Mouse (Mus musculus): ENCODE measurements around the gene Acbd4.
A peak's percentile ranks its signal among the peaks of the same experiment; 100 is the strongest.

Gene Acbd4

DNA sequence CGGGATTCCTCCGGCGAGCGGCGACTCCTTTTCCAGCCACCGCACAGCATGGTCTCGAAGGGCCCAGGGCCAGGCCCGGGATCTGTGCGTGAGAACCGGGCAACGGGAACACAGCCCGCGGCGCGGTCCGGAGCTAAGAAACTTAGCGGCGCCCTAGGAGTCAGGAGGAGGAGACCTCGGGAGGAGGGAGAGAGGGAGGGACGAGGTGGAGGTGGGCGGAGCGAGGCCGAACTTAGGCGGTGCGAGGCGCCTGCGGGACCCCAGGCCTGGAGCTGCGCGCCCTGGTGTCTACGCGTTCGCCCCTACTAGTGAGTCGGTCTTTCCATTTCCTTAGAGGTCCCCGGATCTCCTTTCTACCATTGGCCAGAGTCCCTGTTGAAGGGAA is at the start of gene Acbd4, which contains the start of gene Plcd3:
Gene Acbd4, plus strand, starts transcription at position 202 of the 385 bp plus-strand sequence.
Gene Plcd3, minus strand, starts transcription at position 178 of the 385 bp plus-strand sequence.
- DNase-seq: peak; percentile 85 to 87

DNA sequence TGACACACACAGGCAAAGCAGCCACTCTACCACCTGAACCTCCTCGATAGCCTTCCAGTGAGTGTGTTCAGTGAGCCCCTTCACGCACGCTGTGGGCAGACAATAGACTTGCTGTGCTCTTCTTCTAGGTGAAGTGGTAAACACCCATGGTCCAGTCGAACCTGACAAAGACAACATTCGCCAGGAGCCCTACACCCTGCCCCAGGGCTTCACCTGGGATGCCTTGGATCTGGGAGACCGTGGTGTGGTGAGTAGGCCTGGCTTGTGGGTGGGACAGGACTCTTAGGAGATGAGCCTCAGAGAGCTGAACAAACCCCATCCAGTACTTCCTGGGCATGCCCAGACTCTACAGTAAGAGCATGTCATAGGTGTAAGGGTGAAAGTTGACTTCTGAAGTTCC is 49.4 kb upstream of the Acbd4 start:
- no peak for DNase-seq

DNA sequence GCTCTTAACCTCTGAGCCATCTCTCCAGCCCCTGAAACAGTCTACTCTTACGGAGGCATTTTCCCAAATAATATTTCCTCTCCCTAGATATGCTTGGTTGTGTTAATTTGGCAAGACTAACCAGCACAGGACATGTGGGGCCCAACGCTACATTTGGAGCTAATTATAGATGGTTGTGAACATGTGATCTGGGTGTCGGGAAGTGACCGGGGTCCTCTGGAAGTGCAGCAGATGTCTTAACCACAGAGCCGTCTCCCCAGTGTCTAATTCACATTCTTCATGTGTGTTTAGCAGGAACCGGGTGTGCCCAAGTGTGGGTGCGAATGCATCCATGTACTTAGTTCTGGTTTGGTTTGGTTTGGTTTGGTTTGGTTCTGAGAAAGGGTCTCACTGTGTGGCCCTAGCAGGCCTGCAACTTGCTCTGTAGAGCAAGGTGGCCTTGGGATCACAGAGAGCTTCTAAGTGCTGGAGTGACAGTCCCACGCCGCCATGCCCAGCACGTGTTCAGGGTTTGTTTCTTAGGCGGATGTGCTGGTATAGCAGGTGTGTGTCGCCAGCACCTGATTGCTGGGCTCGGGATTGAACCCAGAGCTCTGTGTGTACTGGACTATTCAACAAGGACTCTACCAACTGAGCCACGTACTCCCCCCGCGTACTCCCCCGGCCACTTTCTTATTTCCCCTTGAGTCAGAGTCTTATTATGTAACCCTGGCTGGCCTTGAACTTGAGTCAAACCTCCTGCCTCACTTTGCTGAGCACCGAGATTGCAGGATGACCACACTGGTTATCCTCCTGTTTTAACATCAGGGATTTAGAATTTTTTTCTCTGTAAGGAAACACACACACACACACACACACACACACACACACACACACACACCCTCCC is 48.0 kb upstream of the Acbd4 start:
- DNase-seq: no peak

DNA sequence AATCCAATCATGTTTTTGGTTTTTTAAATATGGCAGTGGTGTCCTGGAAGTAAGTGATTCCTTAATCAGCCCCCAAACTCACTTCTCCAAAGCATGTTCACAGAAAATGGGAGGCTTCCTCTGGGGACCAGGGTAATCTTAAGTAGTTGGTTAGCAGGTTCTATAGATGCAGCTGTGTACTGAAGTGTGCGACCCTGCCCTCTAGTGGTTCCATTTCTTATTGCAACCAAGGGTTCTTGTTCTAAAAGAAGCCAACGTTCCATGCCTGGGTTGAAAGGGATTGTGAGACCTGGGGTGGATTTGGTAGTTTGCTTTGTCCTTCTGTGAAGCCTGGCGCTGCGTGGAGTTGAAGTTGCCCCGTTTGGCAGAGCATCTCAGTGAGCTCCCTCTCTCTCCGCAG is 46.7 kb upstream of the Acbd4 start:
- peak in 1 of 2 experiments; percentile 80 for DNase-seq

DNA sequence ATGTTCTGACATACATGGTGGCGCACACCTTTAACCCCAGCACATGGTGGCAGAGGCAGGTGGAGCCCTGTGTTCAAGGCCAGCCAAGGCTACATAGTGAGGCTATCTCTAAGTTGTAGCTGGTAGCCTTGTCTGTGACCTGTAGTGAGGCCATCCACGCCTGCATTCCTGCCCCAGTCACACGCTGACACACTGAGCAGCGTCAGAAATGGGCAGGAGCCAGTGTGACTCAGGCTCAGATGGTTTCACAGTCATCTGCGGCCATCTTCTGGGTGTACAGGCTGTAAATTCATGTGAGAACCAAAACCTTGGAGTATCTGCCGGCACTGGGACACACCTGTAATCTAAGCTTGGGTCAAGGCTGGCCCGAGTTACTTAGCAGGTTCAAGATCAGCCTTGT is 44.8 kb upstream of the Acbd4 start:
- DNase-seq: no peak

DNA sequence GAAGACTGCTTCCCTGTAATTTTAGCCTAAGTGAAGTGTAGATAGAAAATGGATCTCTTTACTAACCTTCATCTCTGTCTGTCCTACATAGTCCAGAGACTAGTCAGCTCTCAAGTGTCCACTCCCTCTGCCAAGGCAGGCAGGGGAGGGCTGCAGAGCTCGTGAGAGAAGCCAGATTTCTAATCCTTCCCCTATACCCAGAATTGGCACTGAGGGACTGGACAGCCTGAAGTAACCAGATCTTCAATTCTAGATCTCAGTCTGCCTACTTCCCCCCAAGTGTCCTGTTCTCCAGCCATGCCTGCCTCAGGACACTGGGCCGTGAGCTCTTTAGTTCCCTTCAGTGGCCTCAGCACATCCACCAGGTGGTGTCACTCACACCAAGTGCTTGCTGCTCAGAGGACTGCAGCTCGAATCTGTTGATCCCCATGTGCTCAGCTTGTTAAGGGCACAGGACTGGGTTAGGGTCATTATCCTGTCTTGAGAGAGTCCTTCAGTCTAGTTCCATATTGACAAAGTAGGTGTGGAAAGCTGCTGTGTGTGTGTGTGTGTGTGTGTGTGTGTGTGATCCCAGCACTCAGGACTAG is 42.9 kb upstream of the Acbd4 start:
- no peak for DNase-seq

DNA sequence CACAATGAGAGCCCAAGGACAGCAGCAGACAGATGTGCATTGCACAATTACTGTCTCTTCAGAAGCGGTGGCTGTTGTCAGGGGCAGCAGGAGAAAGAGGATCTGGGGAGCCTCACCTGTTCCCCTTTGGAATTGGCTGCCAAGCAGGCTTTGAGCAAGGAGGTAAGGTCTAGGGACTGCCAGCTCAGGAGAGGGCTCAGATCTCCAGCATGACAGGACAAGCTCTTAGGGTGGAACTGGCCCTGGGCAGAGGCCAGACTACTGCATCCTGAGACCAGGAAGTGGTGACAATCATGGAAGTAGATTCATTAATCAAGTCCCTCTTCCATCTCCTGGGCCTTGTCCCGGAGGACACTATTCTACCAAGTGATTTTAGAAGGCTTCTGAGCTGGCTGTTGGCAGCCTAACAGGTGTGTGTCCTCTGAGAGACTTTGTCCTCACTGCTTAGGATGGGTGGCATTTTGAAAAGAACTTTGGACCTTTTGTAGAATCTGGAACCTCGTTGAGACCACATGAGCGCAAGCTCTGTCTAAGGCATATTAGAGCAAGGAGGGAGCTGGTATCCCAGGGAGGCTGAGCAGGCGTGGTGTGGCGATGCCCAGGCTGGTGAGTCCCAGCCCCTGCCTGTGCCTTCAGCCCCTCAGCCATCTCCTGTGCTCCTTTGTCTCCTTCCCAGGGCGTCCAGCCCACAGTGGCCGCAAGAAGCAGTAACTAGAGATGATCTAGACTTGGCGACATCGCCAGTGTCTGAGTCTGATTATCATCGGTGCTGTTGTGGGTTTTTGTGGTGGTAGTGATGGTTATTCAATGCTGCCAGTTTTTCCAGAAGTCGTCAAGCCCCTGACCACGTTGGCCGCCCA is 35.1 kb upstream of the Acbd4 start:
- DNase-seq: no peak

DNA sequence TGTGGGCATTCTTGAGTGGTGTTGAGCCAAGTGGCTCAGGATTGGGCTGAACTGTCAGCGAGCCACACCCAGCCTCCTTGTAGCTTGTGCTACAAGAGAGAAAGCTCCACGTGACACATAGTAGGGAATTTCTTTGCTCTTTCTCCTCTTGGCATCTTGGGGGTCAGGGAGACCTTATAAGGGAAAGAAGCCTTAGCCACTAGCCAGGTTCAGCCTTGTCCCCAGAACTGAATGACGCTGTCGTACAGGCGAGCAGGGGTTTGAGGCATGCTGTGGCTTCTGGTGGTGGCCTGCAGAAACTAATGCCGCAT is 34.5 kb upstream of the Acbd4 start:
- DNase-seq: no peak

DNA sequence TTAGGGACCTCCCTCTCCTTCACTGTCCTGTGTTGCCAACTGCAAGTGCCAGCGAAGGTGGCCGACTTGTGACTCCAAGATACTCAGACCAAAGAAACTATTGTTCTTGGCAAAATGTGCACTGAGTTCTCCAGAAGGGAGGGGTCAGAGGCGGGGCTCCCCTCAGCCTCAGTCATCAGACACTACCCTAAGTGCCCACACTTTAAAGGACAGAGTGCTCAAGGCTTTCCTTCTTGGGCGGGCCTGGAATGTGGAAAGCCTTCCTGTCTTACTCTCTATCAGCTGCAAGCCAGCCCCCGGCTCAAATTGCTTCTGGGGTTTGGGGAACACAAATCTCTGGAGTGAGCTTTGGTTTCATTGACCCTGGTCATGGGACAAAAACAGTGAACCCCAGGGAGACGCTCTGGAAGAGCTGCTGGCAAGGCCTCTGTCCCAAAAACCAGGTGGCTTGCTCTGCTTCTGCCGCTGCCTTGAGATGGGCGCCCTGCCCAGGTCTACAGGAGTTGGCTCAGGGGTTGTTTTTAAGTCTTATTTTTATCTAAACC is 34.0 kb upstream of the Acbd4 start:
- peak; percentile 49 to 81 for DNase-seq

DNA sequence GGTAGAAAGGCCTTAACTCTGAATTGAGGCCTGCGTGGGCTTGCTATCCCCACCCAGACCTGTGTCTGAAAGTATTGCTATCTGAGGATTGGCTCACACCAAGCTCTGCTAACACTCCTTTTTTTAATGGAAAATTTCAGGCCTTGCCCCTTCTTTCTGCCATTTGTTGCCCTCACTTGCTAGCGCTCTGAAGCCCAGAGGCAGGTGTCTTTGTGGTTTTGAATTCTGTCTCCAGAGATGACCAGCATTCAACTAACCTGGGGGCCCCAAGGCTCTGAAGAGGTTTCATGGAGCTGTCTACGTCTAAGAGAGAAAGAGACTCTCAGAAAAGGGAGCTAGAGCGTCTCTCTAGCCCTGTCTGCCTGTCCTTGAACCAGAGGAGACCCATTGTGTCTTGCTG is 33.2 kb upstream of the Acbd4 start:
- no peak for DNase-seq

DNA sequence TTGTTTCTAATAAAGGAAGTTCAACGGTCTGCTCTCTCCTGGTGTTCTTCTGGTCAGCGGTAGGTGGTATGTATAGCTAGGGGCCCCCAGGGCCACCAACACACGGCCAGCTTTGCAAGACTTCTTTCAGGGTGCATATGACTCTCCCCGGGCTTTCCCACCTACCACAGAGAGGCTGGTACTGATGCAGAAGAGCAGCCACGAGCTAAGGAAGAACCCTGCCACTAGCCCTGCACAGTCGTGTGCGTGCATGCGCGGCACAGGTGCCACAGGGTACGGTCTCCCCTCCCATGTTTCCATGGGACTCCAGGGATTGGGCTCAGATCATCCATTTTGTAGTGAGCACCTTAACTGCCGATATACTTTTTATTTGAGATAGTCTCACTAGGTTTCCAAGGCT is 32.6 kb upstream of the Acbd4 start:
- peak in 1 of 2 experiments; percentile 19 for DNase-seq

DNA sequence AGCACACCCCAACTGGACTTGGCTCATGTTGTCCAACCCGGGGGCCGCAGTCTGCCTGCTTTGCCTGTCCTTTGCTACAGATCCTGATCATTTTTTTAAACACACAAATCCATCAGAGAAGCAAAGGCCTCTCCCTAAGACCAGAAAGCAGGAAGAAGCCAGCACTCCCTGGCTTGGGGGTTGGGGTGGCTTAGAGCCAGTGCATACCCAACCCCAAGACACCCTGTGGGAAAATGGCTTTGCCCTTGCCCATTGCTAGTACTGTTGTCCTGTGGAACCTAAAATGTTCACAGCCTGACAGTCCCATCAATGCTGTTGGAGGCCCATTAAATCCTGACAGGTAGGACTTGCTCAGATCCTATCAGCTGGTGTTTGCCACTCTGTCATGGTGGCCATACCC is 31.8 kb upstream of the Acbd4 start:
- DNase-seq: no peak

DNA sequence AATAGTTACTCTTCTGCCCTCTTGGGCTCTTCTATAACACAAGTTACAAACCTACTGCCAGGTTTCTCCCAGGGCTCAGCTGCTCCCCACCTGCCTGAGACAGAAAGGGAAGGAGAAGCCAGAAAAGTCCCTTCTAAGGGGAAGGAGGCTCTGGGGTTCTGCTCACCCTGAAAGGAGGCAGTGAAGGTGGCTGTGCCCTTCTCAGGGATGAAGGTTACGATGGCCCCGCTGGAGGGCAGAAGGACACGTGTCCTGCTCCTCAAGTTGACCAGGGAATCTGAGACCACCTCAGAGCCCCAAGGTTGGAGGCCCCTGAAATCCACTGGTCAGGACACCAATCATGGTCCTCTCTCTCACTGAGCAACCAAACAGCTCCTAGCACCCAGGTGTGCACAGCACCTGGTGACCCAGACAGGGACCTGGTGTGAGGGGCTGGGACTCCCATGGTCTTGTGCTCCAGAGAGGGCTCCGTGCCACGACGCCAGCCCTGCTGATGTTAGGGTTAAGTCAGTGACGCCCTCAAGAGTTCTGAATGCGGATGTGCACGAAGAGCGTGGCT is 31.1 kb upstream of the Acbd4 start:
- DNase-seq: peak in 1 of 2 experiments; percentile 19

DNA sequence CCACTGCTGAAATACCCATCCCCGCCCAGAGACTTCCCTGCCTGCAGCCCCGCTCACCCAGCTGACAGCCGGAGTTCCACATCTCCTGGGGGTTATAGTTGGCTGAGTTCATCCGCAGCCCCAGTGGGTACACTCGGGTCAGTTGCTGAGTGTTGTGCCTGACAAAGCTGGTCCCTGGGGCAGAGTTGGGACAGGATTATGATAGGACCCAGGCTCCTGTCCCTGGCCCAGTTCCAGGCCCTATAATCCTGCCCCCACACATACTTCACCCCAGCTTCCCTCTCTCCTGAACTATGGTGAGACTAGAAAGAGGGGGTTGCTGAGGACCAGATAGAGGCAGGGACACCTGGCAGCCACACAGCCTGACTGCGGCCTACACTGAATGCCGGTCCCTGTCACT is 27.8 kb upstream of the Acbd4 start:
- peak in 1 of 2 experiments; percentile 17 for DNase-seq

DNA sequence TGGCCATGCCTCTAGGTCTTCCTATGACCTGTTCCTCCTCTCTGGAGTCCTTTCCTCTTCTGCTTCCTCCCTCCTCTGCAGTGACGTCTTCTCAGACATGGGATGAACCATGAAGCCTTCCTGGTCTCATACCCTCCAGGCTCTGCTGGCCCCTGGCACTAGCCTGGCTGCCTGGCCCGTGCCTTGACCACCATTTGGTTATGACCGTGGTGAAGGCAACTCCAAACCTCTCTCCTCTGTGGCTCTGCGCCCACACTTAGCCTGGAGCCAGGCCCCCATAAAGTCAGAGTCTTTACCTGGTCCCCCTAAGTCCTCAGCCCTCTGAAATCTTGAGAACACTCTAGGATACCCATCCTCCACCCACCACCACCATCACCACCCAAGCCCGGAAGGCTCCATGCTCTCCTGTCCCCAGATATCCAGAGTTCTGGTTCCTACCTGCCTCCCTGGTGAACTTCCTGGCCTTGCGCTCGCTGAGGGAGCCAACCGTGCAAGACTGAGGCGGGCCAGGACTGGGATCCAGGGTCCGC is 27.3 kb upstream of the Acbd4 start:
- peak in 1 of 2 experiments; percentile 17 for DNase-seq

DNA sequence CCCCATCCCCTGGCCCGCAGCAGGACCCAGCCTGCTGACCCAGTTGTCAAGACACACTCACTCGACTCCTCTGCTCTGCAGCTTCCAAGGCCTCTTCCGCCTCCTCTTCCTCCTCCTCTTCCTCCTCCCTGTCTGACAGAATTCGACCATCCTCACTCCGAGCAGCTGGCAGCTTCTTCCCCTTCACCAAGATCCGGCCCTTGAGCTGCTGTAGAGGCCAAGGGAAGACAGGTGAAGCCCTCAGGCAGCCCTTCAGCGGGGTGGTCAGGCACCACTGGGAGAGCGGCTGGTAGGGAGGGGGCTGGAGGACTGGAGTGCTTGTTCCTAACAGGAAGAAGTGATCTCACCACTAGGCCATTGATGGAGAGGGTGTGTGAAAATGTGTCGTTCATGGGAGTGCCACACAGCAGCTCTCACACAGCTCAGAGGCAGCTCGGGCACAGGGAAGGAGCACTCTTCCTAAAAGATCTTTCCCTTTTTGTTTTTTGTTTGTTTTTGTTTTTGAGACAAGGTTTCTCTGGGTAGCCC is 26.6 kb upstream of the Acbd4 start:
- peak; percentile 43 to 46 for DNase-seq

DNA sequence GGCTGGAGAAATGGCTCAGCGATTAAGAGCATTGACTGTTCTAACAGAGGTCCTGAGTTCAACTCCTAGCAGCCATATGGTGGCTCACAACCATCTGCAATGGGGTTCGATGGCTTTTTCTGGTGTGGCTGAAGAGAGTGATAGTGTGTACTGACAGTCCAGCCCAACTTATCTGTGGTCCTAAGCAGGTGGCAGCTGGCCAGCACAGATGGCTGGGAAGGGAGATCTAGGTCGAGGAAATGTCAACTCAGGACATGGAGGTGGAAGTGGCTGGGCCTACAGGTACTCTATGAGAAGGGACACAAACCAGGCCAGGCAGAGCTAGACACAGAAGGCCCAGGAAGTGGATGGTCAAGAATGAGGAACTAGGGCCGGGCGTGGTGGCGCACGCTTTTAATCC is 25.5 kb upstream of the Acbd4 start:
- DNase-seq: no peak

DNA sequence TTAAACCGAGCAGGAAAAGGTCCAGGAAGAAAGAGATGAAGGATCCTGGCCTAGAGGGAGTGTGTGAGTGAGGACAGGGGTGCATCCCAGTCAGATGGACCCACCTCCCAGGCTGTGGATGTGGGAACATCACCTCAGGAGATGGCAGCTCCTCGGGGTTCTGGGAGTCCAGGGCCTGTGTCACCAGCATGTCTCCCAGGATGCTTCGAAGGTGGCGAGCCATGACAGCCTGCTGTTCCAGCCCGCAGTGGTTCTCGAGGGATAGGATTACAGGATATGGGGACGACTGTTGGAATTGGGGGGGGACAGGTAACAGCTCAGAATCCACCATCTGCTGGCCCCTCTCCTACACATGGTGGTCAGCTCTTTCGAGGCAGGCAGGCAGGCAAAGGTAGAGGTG is 24.9 kb upstream of the Acbd4 start:
- no peak for DNase-seq

DNA sequence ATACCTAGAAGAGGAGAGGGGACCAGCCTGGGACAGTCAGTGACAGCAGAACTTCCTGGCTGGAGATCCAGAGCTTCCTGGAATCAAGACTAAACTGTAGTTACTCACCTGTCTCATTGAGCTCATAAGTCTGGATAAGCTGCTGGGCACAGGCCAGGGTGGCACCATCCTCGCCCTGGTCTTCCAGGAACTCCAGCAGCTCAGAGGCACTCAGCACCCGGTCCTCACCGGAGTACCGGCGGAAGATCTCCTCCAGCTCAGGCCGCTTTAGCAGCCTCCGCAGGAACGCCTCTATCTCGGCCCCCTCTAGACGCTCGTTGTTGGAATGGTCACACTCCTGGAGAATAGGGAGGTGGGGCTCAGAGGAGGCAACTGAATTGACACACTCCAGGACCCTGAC is 23.4 kb upstream of the Acbd4 start:
- DNase-seq: no peak

DNA sequence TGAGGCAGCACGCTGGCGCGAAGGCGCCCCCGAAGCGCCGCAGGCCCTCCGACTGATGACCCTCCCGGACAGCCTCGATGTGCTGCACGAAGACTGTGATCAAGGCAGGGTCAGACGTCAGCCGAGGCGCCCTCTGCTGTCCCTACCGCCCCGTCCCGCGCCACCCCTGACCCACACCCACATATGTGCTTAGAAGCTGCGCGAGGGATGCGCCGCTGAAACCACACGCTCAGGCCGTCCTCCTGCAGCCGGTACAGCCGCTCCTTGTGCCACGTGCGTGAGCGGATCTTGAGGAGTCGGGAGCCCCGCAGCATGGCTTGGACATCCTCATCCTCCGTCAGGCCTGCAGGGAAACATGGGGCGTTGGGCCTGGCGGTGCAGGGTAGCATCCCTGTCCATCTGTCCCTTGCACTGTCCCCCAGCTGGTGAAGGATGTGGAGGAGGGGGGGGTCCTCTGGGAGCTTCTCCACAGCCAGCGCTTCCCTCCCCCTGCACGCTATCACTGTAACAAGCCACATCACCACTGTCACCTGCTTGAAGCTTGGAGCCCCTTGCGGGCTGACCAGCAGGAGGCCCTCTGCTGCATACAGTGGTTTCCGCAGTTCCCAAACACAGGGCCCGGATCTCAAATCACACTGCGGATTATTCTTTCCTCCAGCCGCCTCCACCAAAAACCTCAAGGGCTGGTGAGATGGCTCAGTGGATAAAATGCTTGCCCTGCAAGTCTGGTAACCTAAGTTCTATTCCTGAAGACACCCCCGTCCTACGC is 21.0 kb upstream of the Acbd4 start:
- peak in 1 of 2 experiments; percentile 32 for DNase-seq

DNA sequence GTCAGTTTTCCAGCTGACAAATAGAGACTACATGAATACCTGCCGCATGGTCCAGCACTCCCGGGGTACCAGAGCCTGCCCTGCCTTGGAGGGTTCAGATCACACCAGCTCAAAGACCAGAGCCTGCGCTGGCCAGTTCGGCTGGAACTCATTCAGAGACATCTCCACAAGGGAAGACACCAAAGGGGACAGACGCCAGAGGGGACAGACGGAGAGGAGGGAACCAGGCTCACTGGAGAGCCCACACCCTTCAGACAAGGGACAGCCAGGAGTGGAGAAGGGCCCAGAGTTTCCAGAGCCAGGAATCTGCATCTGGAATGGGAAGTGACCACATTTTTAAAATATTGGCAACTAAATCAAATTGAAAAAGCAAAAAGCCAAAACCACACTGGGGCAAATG is 19.9 kb upstream of the Acbd4 start:
- peak in 1 of 2 experiments; percentile 17 for DNase-seq

DNA sequence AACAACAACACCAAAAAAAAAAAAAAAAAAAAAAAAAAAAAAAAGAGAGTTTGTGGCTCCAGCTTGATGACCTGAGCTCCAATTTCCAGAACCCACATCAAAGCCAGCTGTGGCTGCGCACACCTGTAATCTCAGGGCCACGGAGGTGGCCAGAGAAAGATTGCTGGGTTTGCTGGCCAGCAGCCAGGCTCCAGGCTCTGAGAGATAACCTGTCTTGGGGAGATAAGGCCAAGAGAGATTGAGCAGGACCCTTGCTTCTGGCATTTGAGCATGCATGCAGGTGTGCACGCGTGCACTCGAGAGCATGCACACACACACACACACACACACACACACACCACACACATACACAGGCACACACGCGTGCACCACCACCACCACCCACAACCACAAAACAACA is 8.2 kb upstream of the Acbd4 start:
- no peak for DNase-seq

Data from lung, postnatal 4 days (tissue).